Mouse (Mus musculus) embryonic facial prominence, embryonic 10.5 days (tissue): Measurements from ENCODE around the gene Clstn2. TPM values are rescaled to one million over a fixed set of nuclear protein-coding genes. Genes with fewer than 3 reads are reported as not detected.

Experiments
- DNase-seq: peaks from one replicate; pipeline ENCODE4 v3.0.0-alpha.2; 2017; ENCODE audit warnings: low spot score
- H3K27ac ChIP-seq: fragments of 300-500 bp; sonication (generic); replicated peaks from 2 replicates; pipeline ENCODE4 v1.5.1; 2016; ENCODE audit warnings: mild to moderate bottlenecking
- H3K27me3 ChIP-seq: fragments of 300-500 bp; sonication (generic); replicated peaks from 2 replicates; pipeline ENCODE4 v1.6.1; 2016; ENCODE audit warnings: low read depth, mild to moderate bottlenecking; ENCODE audit not compliant: poor library complexity, severe bottlenecking
- H3K36me3 ChIP-seq: fragments of 300-500 bp; sonication (generic); replicated peaks from 2 replicates; pipeline ENCODE4 v1.6.1; 2016; ENCODE audit warnings: mild to moderate bottlenecking, moderate library complexity
- H3K4me1 ChIP-seq: fragments of 300-500 bp; sonication (generic); 2 replicates; pipeline ENCODE4 v1.6.1; 2016
- H3K4me3 ChIP-seq: fragments of 300-500 bp; sonication (generic); 2 replicates; pipeline ENCODE4 v1.5.1; 2016; ENCODE audit warnings: mild to moderate bottlenecking, moderate library complexity
- H3K9me3 ChIP-seq: fragments of 300-500 bp; sonication (generic); 2 replicates; pipeline ENCODE4 v1.6.1; 2016; ENCODE audit warnings: mild to moderate bottlenecking
- WGBS: fragments of 180-500 bp; shearing (Covaris S2); methylation state at CpG from one replicate; pipeline ENCODE4 v1.1.7; 2016; 5-methylcytosine and 5-hydroxymethylcytosine counted together
- polyA plus RNA-seq: library from polyadenylated mRNA; unstranded; fragments of >200 nt; fragmentation: Nextera tagmentation; extraction: Ambion mirVana; gene quantifications from 2 replicates; pipeline ENCODE4 v1.2.1, GENCODE M21; 2016

Gene Clstn2
- polyA plus RNA-seq, 1 experiment from 2014 or later, result 0.76 TPM

DNA sequence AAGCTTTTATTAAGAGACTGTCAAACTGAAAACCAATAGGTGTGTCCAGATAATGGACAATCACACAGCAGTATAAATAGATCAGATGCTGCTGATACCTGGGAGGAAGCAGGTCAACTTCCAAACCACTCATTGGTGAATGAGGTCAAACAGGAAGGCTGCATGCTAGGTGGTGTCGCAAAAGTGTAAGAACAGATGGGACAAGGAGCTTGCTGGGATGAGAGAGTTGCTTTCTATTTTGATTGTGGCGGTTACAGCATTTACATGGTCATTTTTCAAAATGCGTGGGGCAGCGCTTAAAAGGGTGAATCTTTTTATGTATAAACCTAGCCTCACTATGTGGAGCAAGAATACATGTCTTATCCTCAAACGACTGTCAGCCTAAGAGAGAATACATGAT lies 225.9 kb downstream of the Clstn2 start:
- DNase-seq, result no peak
- H3K27me3 ChIP-seq, result no peaks in the 10 kb centered on the region
- no peaks in the 10 kb centered on the region for H3K4me1 ChIP-seq
- WGBS, result 87% methylated on average over 5 of the region's 5 CpGs
- H3K27ac ChIP-seq, result no peak overlapping the region
- H3K4me3 ChIP-seq, result no peak overlapping the region
- H3K36me3 ChIP-seq, result no peaks in the 10 kb centered on the region
- H3K9me3 ChIP-seq, result no peaks in the 10 kb centered on the region

DNA sequence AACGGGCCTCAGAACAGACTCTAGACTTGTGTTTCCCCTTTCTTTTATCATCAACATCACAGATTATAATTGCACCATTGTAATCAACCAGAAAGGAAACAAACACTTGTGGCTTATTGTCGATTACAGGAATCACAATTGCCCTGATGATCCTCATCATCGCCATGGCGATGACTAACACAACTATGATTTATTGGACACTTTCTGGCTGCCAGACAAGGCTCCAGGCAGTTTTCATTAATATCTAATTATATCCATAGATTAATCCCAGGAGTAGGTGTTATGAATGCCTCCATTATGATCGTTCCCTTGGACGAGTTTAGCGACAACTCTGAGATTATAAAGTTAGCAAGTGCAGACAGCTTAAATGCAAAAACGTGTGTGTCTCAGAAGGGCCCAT lies 239.3 kb downstream of the Clstn2 start:
- Histone ChIP-seq H3K4me3 (no peak overlapping the region), H3K27me3 (no peaks in the 10 kb centered on the region), H3K9me3 (no peaks in the 10 kb centered on the region), H3K27ac (no peak overlapping the region), H3K36me3 (no peaks in the 10 kb centered on the region), H3K4me1 (peaks cover 5% of the 10 kb centered on the region; the same call in 1 of the 2 replicates)
- 82% methylated on average over 8 of the region's 8 CpGs for WGBS
- no peak for DNase-seq

DNA sequence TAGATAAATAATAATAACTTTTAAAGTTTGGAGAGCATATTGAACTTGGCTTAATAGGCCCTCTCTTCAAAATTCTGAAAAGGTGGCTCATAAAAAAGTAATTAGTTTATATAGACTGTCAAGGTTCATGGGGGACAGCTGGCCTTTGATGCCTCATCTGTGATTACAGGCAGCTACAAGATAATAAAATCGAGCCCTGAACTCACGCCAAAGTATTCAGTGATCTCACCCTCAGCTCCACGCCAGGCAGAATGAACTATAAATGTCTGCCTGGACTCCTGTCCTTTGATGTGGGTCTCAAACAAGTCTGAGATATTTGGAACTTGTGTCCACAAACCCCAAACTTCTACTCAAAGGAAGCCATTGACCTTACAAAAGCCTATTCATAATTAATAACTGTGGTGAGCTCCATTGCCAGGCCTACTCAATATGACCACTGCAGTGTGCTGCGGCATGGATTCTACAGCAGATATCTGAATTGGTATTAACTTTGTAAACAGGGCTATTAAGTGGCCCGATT lies 244.8 kb downstream of the Clstn2 start:
- peaks cover 5% of the 10 kb centered on the region; the same call in 1 of the 2 replicates for H3K4me1 ChIP-seq
- H3K27me3 ChIP-seq, result no peaks in the 10 kb centered on the region
- H3K27ac ChIP-seq, result no peak overlapping the region
- no peaks in the 10 kb centered on the region for H3K36me3 ChIP-seq
- H3K4me3 ChIP-seq, result no peak overlapping the region
- WGBS, result 90% methylated on average over 5 of the region's 5 CpGs
- no peak for DNase-seq
- no peaks in the 10 kb centered on the region for H3K9me3 ChIP-seq

DNA sequence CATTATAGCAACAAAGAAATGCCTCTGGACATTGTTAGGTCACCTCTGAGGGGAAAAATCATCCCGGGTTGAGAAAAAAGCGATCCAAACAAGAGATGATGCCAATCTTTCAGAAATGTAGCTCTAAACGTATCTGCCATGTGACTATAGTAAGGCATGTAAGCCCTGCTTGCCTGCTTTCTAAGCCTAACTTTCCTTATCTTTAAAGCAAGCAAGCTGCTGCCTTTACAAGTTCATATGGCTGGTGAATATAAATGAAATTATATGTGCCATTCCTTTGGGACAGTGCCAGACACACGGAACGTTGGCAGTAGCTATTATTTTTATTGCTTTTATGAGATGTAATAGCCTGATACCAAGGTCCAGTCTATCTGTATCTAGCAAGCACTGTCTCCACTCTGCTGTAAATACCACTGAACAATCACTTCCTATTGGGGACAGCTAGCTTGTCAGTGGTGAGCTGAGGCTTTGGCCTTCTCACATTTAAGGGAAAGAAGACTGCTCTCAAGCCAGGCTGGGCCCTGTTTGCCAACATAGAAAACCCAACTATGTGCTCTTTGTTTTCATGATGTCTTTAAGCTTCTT lies 252.9 kb downstream of the Clstn2 start:
- WGBS, result 89% methylated on average over 5 of the region's 5 CpGs
- Histone ChIP-seq H3K9me3 (no peaks in the 10 kb centered on the region), H3K4me1 (no peaks in the 10 kb centered on the region), H3K4me3 (no peak overlapping the region), H3K27me3 (no peaks in the 10 kb centered on the region), H3K36me3 (no peaks in the 10 kb centered on the region), H3K27ac (no peak overlapping the region)
- no peak for DNase-seq

DNA sequence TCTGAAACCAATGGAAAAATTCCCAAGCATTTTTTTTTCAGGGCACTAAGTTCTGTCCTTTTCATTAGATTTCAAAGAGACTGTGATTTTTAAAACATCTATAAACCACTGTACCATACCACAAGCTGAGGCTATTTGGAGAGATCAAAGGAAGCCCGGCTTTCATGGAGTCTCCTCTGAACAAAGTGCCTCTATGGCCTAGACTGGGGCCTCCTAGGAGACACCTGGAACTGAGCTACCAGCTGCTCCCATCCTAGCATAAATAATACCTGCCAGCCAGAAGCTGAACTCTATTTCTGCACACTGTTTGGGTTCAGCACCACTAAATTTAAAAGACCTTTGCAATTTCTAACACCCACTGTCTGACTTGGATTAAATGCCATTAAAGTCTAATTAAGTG lies 257.2 kb downstream of the Clstn2 start:
- H3K4me3 ChIP-seq, result no peak overlapping the region
- 97% methylated on average over 1 of the region's 1 CpGs for WGBS
- H3K4me1 ChIP-seq, result no peaks in the 10 kb centered on the region
- no peak for DNase-seq
- no peaks in the 10 kb centered on the region for H3K36me3 ChIP-seq
- H3K27me3 ChIP-seq, result no peaks in the 10 kb centered on the region
- no peak overlapping the region for H3K27ac ChIP-seq
- H3K9me3 ChIP-seq, result no peaks in the 10 kb centered on the region

DNA sequence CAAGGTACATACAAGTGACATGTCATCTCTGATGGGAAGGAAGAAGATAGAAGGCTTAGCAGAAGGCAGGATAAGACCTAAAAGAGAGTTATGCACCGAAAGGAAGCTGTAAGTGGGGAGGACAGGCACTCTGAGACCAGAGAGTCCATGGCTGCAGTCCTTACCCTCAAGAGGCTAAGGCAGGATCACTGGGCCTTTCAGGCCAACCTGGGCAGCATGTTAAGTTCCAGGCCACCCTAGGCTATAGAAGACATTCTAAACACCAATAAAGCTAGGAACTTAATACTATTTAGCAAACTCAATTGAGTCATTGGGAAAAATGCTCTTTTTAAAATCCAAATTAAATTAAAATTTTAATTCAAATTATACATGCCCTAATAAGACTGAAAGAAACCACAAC lies 258.0 kb downstream of the Clstn2 start:
- 78% methylated on average over 1 of the region's 1 CpGs for WGBS
- DNase-seq, result no peak

DNA sequence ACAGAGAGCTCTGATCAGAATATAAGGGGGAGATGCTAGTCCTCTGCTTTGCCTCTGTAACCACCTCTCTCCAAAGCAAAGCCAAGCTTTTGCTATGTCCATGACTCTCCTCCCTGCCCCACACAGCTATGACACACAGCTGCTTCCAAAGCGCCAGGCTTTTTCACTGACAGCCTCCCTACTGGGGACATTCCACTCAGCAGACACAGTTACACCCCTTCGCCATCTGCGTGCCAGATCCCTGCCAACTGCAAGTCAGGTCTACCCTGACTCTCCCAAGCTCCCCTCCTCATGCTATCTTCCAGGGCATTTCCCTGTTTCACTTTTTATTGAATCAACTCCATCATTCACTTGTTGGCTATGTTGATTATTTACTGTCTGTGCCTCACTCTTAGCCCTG lies 259.1 kb downstream of the Clstn2 start:
- DNase-seq, result no peak
- Histone ChIP-seq H3K36me3 (no peaks in the 10 kb centered on the region), H3K27me3 (no peaks in the 10 kb centered on the region), H3K9me3 (no peaks in the 10 kb centered on the region), H3K4me3 (no peak overlapping the region), H3K4me1 (no peaks in the 10 kb centered on the region), H3K27ac (no peak overlapping the region)
- WGBS, result 88% methylated on average over 3 of the region's 3 CpGs

More for the DNA sequence above, 258.0 kb downstream of the Clstn2 start:
- Histone ChIP-seq H3K27me3 (no peaks in the 10 kb centered on the region), H3K36me3 (no peaks in the 10 kb centered on the region), H3K27ac (no peak overlapping the region), H3K4me1 (no peaks in the 10 kb centered on the region), H3K4me3 (no peak overlapping the region), H3K9me3 (no peaks in the 10 kb centered on the region)

DNA sequence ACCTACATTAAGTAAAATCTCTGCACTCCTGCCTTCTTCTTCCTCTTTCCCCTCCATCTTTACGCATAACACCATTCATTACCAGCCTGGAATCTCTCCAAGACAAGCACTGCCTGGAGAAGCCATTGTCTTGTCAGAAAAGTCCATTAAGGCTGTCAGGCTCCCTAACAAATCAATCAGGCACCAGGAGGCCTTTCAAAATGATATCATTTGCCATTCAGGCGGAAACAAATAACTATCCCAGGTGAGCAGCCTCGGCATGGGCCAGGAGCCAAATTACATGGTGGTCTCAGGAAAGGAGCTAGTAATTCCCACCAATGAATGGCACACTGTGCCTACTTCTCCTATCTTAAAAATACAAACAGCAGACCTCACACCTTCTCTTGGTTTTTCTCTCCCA lies 260.6 kb downstream of the Clstn2 start:
- H3K4me3 ChIP-seq, result no peak overlapping the region
- no peaks in the 10 kb centered on the region for H3K27me3 ChIP-seq
- no peak overlapping the region for H3K27ac ChIP-seq
- no peaks in the 10 kb centered on the region for H3K9me3 ChIP-seq
- H3K36me3 ChIP-seq, result no peaks in the 10 kb centered on the region
- H3K4me1 ChIP-seq, result no peaks in the 10 kb centered on the region
- WGBS, result 65% methylated on average over 3 of the region's 3 CpGs
- DNase-seq, result no peak

DNA sequence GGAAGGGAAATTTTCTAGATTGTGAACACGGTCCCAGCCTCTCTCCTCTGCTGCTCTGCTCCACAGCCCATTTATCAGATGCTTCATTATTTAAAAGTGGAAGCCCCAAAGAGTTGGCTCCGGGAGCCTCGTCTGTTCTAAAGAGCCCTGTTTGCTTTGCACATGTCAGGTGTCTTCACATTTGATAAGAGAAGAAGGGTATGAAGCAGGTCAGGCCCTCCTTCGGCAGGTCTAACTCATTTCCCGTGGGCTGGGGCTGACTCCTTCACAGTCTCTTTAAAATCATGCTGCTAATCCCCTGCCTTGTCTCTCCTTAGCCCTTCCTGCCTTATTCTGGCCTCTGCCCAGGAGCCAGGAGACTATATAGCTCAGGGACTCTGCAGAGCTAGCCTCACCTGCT lies 263.6 kb downstream of the Clstn2 start:
- H3K4me3 ChIP-seq, result no peak overlapping the region
- no peaks in the 10 kb centered on the region for H3K9me3 ChIP-seq
- H3K4me1 ChIP-seq, result no peaks in the 10 kb centered on the region
- WGBS, result 79% methylated on average over 5 of the region's 5 CpGs
- H3K27ac ChIP-seq, result no peak overlapping the region
- no peaks in the 10 kb centered on the region for H3K27me3 ChIP-seq
- no peaks in the 10 kb centered on the region for H3K36me3 ChIP-seq
- DNase-seq, result no peak

DNA sequence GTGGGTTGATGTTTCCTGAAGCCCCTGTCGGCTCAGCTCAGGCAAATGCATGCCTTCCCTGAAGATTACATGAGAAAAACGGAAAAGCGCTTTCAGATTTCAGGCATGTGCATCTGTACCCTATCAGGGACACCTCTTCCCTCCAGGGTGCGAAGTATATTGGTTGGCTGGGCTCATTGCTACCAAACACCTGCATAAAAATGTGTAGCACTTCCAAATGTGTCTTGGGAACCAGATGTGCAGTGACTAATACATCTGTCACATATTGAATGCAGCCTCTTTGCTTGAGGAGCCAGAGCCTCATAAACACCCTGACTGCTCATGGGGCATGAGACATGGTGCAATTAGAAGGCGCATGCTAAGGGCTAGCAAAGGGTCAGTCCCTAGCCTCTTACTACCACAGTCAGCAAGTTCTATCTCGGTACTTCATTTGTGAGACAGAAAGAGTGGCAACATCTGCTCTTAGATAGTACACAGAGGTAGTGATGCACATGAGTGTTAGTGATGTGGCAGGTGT lies 267.7 kb downstream of the Clstn2 start:
- no peaks in the 10 kb centered on the region for H3K4me1 ChIP-seq
- no peak overlapping the region for H3K27ac ChIP-seq
- no peaks in the 10 kb centered on the region for H3K9me3 ChIP-seq
- no peaks in the 10 kb centered on the region for H3K36me3 ChIP-seq
- H3K27me3 ChIP-seq, result no peaks in the 10 kb centered on the region
- 90% methylated on average over 6 of the region's 6 CpGs for WGBS
- H3K4me3 ChIP-seq, result no peak overlapping the region
- DNase-seq, result no peak

DNA sequence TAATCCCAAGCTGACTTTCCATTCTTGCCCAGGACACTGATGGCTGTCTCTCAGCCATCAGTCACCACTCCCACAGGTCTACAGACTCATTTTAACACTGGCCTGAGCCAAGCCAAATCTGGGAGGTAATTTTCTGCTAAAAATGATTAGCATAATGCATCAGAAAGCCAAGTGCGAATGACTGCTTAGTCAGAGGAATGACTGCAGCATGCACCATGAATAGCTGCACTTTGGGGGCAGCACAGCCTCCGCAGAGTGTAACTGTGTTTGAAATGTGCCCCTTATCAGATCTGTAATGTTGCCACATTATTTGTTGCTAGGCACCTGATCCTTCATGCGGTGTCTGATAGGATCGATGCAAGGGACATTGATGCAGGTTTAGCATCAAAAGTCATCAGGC lies 269.9 kb downstream of the Clstn2 start:
- Histone ChIP-seq H3K9me3 (no peaks in the 10 kb centered on the region), H3K4me1 (no peaks in the 10 kb centered on the region), H3K4me3 (no peak overlapping the region), H3K27me3 (no peaks in the 10 kb centered on the region), H3K27ac (no peak overlapping the region), H3K36me3 (no peaks in the 10 kb centered on the region)
- DNase-seq, result no peak
- WGBS, result 90% methylated on average over 4 of the region's 4 CpGs

DNA sequence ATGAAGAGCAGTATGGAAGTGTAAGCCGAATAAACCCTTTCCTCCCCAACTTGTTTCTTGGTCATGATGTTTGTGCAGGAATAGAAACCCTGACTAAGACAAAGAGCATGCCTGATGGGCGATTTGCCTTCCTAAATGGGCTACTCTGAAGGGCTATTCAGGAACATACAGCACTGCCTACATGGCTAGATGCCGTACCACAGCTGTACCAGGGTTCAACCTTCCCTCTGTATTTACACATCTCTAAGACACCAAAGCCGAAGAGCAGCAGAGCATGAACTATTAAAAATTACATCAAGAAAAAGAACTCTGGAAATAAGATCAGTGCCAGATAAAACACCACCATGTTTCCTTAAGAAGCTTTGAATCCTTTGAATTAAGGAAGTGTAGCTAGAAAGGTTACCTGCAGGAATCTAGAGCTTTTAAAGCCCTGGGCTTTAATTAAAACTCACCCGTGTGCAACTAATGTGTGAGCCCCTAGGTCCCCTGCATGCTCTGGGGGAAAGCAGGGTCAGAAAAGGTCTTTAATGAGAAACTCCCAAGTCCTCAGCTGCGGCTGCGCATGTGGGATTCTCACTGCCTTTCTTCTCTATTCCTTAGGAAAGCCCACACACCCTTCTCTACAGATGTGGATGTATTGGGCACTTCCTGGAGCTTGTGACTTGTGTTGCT lies 277.2 kb downstream of the Clstn2 start:
- H3K4me3 ChIP-seq, result no peak overlapping the region
- H3K27ac ChIP-seq, result no peak overlapping the region
- DNase-seq, result no peak
- no peaks in the 10 kb centered on the region for H3K27me3 ChIP-seq
- H3K4me1 ChIP-seq, result no peaks in the 10 kb centered on the region
- no peaks in the 10 kb centered on the region for H3K36me3 ChIP-seq
- WGBS, result 78% methylated on average over 7 of the region's 7 CpGs
- H3K9me3 ChIP-seq, result no peaks in the 10 kb centered on the region

DNA sequence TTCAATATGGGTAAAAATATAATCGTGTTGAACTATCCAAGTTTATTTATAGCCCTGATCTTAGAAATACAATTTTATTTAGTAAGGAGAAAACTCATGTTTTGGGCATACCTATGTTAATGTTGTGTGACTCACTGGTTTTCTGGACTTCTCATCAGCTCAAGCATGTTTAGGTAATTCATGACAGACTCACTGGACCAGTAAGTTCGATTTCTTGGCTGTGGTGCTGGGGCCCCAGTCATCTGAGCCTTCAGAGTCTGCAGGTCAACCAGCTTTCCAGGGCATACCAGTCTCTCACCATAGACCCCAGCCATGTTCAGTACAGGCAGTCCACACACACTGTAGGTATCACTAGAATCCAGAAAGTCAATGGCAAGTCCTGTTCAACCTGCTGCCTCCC lies 279.3 kb downstream of the Clstn2 start:
- 82% methylated on average over 2 of the region's 2 CpGs for WGBS
- Histone ChIP-seq H3K9me3 (no peaks in the 10 kb centered on the region), H3K4me3 (no peak overlapping the region), H3K27ac (no peak overlapping the region), H3K27me3 (no peaks in the 10 kb centered on the region), H3K4me1 (no peaks in the 10 kb centered on the region), H3K36me3 (no peaks in the 10 kb centered on the region)
- DNase-seq, result no peak
